Mouse (Mus musculus) heart, embryonic 14.5 days (tissue): Measurements from ENCODE around the gene Gm1043. TPM values are rescaled to one million over a fixed set of nuclear protein-coding genes. Genes with fewer than 3 reads are reported as not detected.

Experiments used
- ATAC-seq: fragments of 200-750 bp; cut with Nextera tagmentation; 2 replicates; pipeline ENCODE4 v1.8.0; 2017; ENCODE audit warnings: low read depth, moderate TSS enrichment; ENCODE audit not compliant: insufficient number of reproducible peaks, insufficient read depth, low FRiP score
- H3K27ac ChIP-seq, 2 experiments: fragments of 200-500 bp in 1 of 2; fragments of 300-500 bp in 1 of 2; sonication (generic) in 1 of 2; replicated peaks in 1 of 2; 2 replicates each; pipeline ENCODE4 v1.5.1; 2012 to 2014; ENCODE audit warnings: low read depth in 2 of 2, low read length in 2 of 2, control low read depth in 1 of 2, mild to moderate bottlenecking in 1 of 2, mixed read lengths in 1 of 2; ENCODE audit not compliant: control insufficient read depth in 1 of 2, insufficient read depth in 1 of 2
- H3K27me3 ChIP-seq: fragments of 300-500 bp; sonication (generic); 2 replicates; pipeline ENCODE4 v1.6.1; 2014; ENCODE audit warnings: mild to moderate bottlenecking, low read length, control low read depth; ENCODE audit not compliant: control insufficient read depth, insufficient read depth
- H3K36me3 ChIP-seq: fragments of 300-500 bp; sonication (generic); 2 replicates; pipeline ENCODE4 v1.6.1; 2014; ENCODE audit warnings: mild to moderate bottlenecking, control low read depth, low read length, mixed read lengths; ENCODE audit not compliant: control insufficient read depth, insufficient read depth
- H3K4me1 ChIP-seq, 2 experiments: fragments of 200-500 bp in 1 of 2; fragments of 300-500 bp in 1 of 2; sonication (generic) in 1 of 2; 2 replicates each; pipeline ENCODE4 v1.6.1; 2012 to 2014; ENCODE audit warnings: low read length in 2 of 2, control low read depth in 1 of 2, mixed read lengths in 1 of 2; ENCODE audit not compliant: control insufficient read depth in 2 of 2, insufficient read depth in 2 of 2
- H3K4me2 ChIP-seq: fragments of 300-500 bp; sonication (generic); 2 replicates; pipeline ENCODE4 v1.6.1; 2014; ENCODE audit warnings: mild to moderate bottlenecking, low read length
- H3K4me3 ChIP-seq, 2 experiments: fragments of 200-500 bp in 1 of 2; fragments of 300-500 bp in 1 of 2; sonication (generic) in 1 of 2; 2 replicates each; pipeline ENCODE4 v1.5.1; 2012 to 2014; ENCODE audit warnings: low read length in 2 of 2, mild to moderate bottlenecking in 2 of 2, control low read depth in 1 of 2, low read depth in 1 of 2, moderate library complexity in 1 of 2; ENCODE audit not compliant: control insufficient read depth in 1 of 2, insufficient read depth in 1 of 2
- H3K9ac ChIP-seq: fragments of 300-500 bp; sonication (generic); 2 replicates; pipeline ENCODE4 v1.6.1; 2014; ENCODE audit warnings: mild to moderate bottlenecking, low read length
- H3K9me3 ChIP-seq: fragments of 300-500 bp; sonication (generic); 2 replicates; pipeline ENCODE4 v1.6.1; 2016; ENCODE audit warnings: low read length, control low read depth; ENCODE audit not compliant: control insufficient read depth
- WGBS: fragments of 180-500 bp; shearing (Covaris S2); extraction: QIAGEN DNeasy Blood & Tissue Kit; methylation state at CpG from one replicate; pipeline ENCODE4 v1.1.7; 2014; 5-methylcytosine and 5-hydroxymethylcytosine counted together
- polyA plus RNA-seq: library from polyadenylated mRNA; unstranded; fragments of >200 nt; fragmentation: Nextera tagmentation; extraction: Ambion mirVana; gene quantifications from 2 replicates; pipeline ENCODE4 v1.2.1, GENCODE M21; 2014

Gm1043 gene
- polyA plus RNA-seq, 1 experiment from 2014 or later, result not detected

- no peaks in the 10 kb centered on the region for H3K36me3 ChIP-seq
- WGBS, result 83% methylated on average over 7 of the region's 7 CpGs
- no peaks in the 10 kb centered on the region; the same call in none of the 2 replicates for H3K27me3 ChIP-seq
- no peaks in the 10 kb centered on the region for H3K9me3 ChIP-seq
- H3K4me3 ChIP-seq, result no peak overlapping the region
- no peak overlapping the region for H3K9ac ChIP-seq
- no peak overlapping the region for H3K27ac ChIP-seq
- no peaks in the 10 kb centered on the region for H3K4me1 ChIP-seq
- ATAC-seq, result no peak
- H3K4me2 ChIP-seq, result no peak overlapping the region
Measured at GRCm38 (mm10) chr5:37204886-37205285, 119.7 kb downstream of the Gm1043 start.

- no peaks in the 10 kb centered on the region; the same call in none of the 2 replicates for H3K27me3 ChIP-seq
- no peak overlapping the region for H3K9ac ChIP-seq
- no peak for ATAC-seq
- H3K36me3 ChIP-seq, result no peaks in the 10 kb centered on the region
- no peak overlapping the region for H3K27ac ChIP-seq
- 60% methylated on average over 1 of the region's 1 CpGs for WGBS
- no peak overlapping the region for H3K4me2 ChIP-seq
- no peaks in the 10 kb centered on the region for H3K4me1 ChIP-seq
- no peaks in the 10 kb centered on the region for H3K9me3 ChIP-seq
- no peak overlapping the region for H3K4me3 ChIP-seq
Measured at GRCm38 (mm10) chr5:37205420-37205819, 120.2 kb downstream of the Gm1043 start.

GRCm38 (mm10) chr5:37206364-37206763 is 121.2 kb downstream of the Gm1043 start:
- Histone ChIP-seq H3K4me1 (no peaks in the 10 kb centered on the region), H3K36me3 (no peaks in the 10 kb centered on the region), H3K9me3 (no peaks in the 10 kb centered on the region), H3K9ac (no peak overlapping the region), H3K27me3 (no peaks in the 10 kb centered on the region; the same call in 1 of the 2 replicates), H3K4me2 (no peak overlapping the region), H3K27ac (no peak overlapping the region), H3K4me3 (no peak overlapping the region)
- WGBS, result 51% methylated on average over 2 of the region's 2 CpGs
- no peak for ATAC-seq

GRCm38 (mm10) chr5:37212938-37213708 is 128.0 kb downstream of the Gm1043 start:
- ATAC-seq, result no peak
- no peak overlapping the region for H3K27ac ChIP-seq
- H3K4me1 ChIP-seq, result no peaks in the 10 kb centered on the region
- H3K27me3 ChIP-seq, result no peaks in the 10 kb centered on the region
- H3K9ac ChIP-seq, result no peak overlapping the region
- no peaks in the 10 kb centered on the region for H3K36me3 ChIP-seq
- no peak overlapping the region for H3K4me3 ChIP-seq
- WGBS, result 69% methylated on average over 9 of the region's 9 CpGs
- no peaks in the 10 kb centered on the region for H3K9me3 ChIP-seq
- H3K4me2 ChIP-seq, result no peak overlapping the region

GRCm38 (mm10) chr5:37213709-37214103 is 128.5 kb downstream of the Gm1043 start:
- no peak overlapping the region for H3K27ac ChIP-seq
- no peaks in the 10 kb centered on the region for H3K36me3 ChIP-seq
- no peak overlapping the region for H3K9ac ChIP-seq
- H3K4me2 ChIP-seq, result no peak overlapping the region
- no peaks in the 10 kb centered on the region for H3K9me3 ChIP-seq
- no peaks in the 10 kb centered on the region for H3K27me3 ChIP-seq
- 60% methylated on average over 4 of the region's 4 CpGs for WGBS
- no peak for ATAC-seq
- H3K4me3 ChIP-seq, result no peak overlapping the region
- H3K4me1 ChIP-seq, result no peaks in the 10 kb centered on the region

- Histone ChIP-seq H3K4me2 (no peak overlapping the region), H3K27ac (no peak overlapping the region), H3K4me3 (no peak overlapping the region), H3K36me3 (no peaks in the 10 kb centered on the region), H3K27me3 (no peaks in the 10 kb centered on the region), H3K9me3 (no peaks in the 10 kb centered on the region), H3K9ac (no peak overlapping the region), H3K4me1 (no peaks in the 10 kb centered on the region)
- no peak for ATAC-seq
- WGBS, result 79% methylated on average over 6 of the region's 6 CpGs
Measured at GRCm38 (mm10) chr5:37214614-37215013, 129.4 kb downstream of the Gm1043 start.

- Histone ChIP-seq H3K27me3 (no peaks in the 10 kb centered on the region), H3K9ac (no peak overlapping the region), H3K36me3 (no peaks in the 10 kb centered on the region), H3K9me3 (no peaks in the 10 kb centered on the region), H3K27ac (no peak overlapping the region), H3K4me3 (no peak overlapping the region), H3K4me2 (no peak overlapping the region), H3K4me1 (no peaks in the 10 kb centered on the region)
- 79% methylated on average over 7 of the region's 7 CpGs for WGBS
- no peak for ATAC-seq
Measured at GRCm38 (mm10) chr5:37215276-37215675, 130.1 kb downstream of the Gm1043 start.

- Histone ChIP-seq H3K4me1 (no peaks in the 10 kb centered on the region), H3K27ac (no peak overlapping the region), H3K9me3 (no peaks in the 10 kb centered on the region), H3K9ac (no peak overlapping the region), H3K27me3 (no peaks in the 10 kb centered on the region), H3K36me3 (no peaks in the 10 kb centered on the region), H3K4me2 (no peak overlapping the region), H3K4me3 (no peak overlapping the region)
- 38% methylated on average over 5 of the region's 5 CpGs for WGBS
- ATAC-seq, result no peak
Measured at GRCm38 (mm10) chr5:37219615-37220014, 134.4 kb downstream of the Gm1043 start.
